Mouse (Mus musculus) neural tube, embryonic 15.5 days (tissue): ENCODE measurements around the gene Foxp2. TPM values are rescaled to one million over a fixed set of nuclear protein-coding genes. Genes with fewer than 3 reads are reported as not detected.

Source experiments
- ATAC-seq: fragments of 200-750 bp; cut with Nextera tagmentation; 2 replicates; pipeline ENCODE4 v1.8.0; 2017; ENCODE audit warnings: mild to moderate bottlenecking, moderate TSS enrichment, moderate library complexity; ENCODE audit not compliant: low FRiP score
- H3K27ac ChIP-seq: fragments of 300-500 bp; sonication (generic); replicated peaks from 2 replicates; pipeline ENCODE4 v1.5.1; 2015; ENCODE audit warnings: mild to moderate bottlenecking, inconsistent platforms
- H3K27me3 ChIP-seq: fragments of 300-500 bp; sonication (generic); replicated peaks from 2 replicates; pipeline ENCODE4 v1.6.1; 2015; ENCODE audit warnings: inconsistent platforms
- H3K36me3 ChIP-seq: fragments of 300-500 bp; sonication (generic); 2 replicates; pipeline ENCODE4 v1.6.1; 2015; ENCODE audit warnings: inconsistent platforms
- H3K4me1 ChIP-seq: fragments of 300-500 bp; sonication (generic); 2 replicates; pipeline ENCODE4 v1.6.1; 2015; ENCODE audit warnings: inconsistent platforms
- H3K4me2 ChIP-seq: fragments of 300-500 bp; sonication (generic); 2 replicates; pipeline ENCODE4 v1.6.1; 2015; ENCODE audit warnings: inconsistent platforms, mild to moderate bottlenecking, moderate library complexity
- H3K4me3 ChIP-seq: fragments of 300-500 bp; sonication (generic); replicated peaks from 2 replicates; pipeline ENCODE4 v1.5.1; 2015; ENCODE audit warnings: mild to moderate bottlenecking, inconsistent platforms
- H3K9ac ChIP-seq: fragments of 300-500 bp; sonication (generic); replicated peaks from 2 replicates; pipeline ENCODE4 v1.6.1; 2015; ENCODE audit warnings: mild to moderate bottlenecking, inconsistent platforms
- H3K9me3 ChIP-seq: fragments of 300-500 bp; sonication (generic); replicated peaks from 2 replicates; pipeline ENCODE4 v1.6.1; 2016; ENCODE audit warnings: inconsistent platforms
- WGBS: fragments of 180-500 bp; shearing (Covaris S2); methylation state at CpG from one replicate; pipeline ENCODE4 v1.1.7; 2015; ENCODE audit warnings: mixed read lengths; 5-methylcytosine and 5-hydroxymethylcytosine counted together
- polyA plus RNA-seq: library from polyadenylated mRNA; unstranded; fragments of >200 nt; fragmentation: Nextera tagmentation; extraction: Ambion mirVana; gene quantifications from 2 replicates; pipeline ENCODE4 v1.2.1, GENCODE M21; 2015

Gene Foxp2
- polyA plus RNA-seq, 1 experiment from 2014 or later: 14.9 TPM

DNA sequence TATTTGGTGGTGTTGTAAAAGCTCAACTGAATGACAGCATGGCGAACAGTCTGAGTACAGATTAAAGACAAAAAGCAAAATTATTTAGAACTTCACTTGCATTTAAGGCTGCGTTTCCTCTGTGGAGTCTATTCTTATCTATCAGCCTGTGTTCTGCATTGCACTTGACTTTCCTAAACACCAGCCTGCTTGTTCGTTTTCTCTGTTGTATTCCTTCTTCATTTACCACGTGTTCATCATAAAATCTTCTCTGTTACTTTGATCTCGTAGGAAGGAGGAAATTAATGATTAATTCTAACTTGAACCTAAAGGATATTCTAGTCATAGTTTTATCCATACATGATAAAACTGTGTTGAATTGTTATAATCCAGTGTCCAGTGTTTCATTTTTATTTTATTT, 392.9 kb downstream of the Foxp2 start:
- Histone ChIP-seq H3K27me3 (no peaks in the 10 kb centered on the region), H3K4me1 (no peaks in the 10 kb centered on the region), H3K27ac (no peak overlapping the region), H3K4me3 (no peak overlapping the region), H3K4me2 (no peak overlapping the region), H3K9me3 (no peaks in the 10 kb centered on the region), H3K36me3 (no peaks in the 10 kb centered on the region), H3K9ac (no peak overlapping the region)
- ATAC-seq: no peak
- WGBS: 78% methylated on average over 5 of the region's 5 CpGs

DNA sequence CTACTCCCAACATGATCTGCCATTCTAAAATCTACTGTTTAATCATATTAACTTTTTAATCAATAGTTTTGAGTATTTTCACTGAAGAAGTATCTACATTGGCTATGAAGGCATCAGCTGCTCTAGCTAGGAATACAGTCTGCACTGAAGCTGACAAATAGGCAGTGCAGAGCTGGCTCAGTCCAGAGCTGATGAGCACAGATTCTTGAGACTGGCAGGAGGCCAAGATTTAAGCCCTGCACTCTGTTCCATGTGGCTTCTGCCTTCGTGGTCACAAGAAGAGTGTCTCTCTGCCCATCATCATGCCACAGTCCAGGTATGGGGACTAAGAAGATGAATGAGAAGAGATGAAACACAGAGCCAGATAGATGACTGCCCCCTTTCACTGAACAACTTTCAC, 398.1 kb downstream of the Foxp2 start:
- H3K27me3 ChIP-seq: no peaks in the 10 kb centered on the region
- H3K9me3 ChIP-seq: no peaks in the 10 kb centered on the region
- ATAC-seq: 0 out of 2 replicates have a peak, but pooled peaks have one; percentile 35

DNA sequence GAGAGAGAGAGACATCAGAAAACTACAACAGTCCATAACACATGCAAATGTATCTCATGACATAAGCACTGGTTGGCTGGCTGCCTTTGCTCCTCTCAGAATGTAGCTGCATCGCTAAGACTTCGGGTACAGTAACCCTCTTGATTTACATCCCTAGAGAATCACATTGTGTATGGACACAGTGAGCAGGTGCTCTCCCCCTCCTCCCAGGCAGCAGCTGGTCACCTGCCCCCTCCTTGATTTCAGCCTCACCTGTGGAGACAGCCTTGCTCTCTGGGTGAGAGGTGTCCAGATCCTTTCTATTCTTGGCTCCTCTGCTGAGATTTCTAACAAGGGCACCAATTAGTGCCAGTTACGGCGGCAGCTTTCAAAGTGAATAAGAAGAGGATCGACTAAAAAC, 409.5 kb downstream of the Foxp2 start:
- Histone ChIP-seq H3K27ac (no peak overlapping the region), H3K36me3 (no peaks in the 10 kb centered on the region), H3K9me3 (no peaks in the 10 kb centered on the region), H3K4me2 (no peak overlapping the region), H3K27me3 (no peaks in the 10 kb centered on the region), H3K9ac (no peak overlapping the region), H3K4me1 (peaks cover 3% of the 10 kb centered on the region; the same call in 1 of the 2 replicates), H3K4me3 (no peak overlapping the region)
- WGBS: 31% methylated on average over 5 of the region's 5 CpGs
- ATAC-seq: no peak

More for the DNA sequence above, 398.1 kb downstream of the Foxp2 start:
- Histone ChIP-seq H3K4me2 (no peak overlapping the region), H3K27ac (no peak overlapping the region), H3K4me1 (no peaks in the 10 kb centered on the region), H3K36me3 (no peaks in the 10 kb centered on the region), H3K4me3 (no peak overlapping the region), H3K9ac (no peak overlapping the region)
- 16% methylated on average over 1 of the region's 1 CpGs for WGBS

DNA sequence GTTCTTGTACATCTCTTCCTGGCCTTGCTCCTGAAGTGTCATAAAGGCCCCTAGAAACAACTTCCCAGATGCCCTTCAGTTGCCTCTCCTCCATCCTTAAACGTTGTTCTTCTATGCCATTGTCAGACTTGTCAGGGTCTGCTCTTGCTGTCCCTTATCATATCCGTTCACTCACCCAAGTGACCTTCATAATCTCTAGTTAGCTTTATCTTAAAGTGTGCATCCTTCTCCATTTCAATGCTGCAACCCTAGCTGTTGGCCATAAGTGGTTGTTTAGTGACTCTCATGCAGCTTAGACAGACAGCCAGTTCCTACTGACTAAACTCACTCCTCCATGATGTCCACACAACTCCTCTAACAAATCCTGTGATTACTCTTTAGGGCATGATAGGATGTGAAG, 415.8 kb downstream of the Foxp2 start:
- no peak overlapping the region for H3K4me3 ChIP-seq
- H3K4me2 ChIP-seq: no peak overlapping the region
- no peaks in the 10 kb centered on the region for H3K4me1 ChIP-seq
- H3K9me3 ChIP-seq: no peaks in the 10 kb centered on the region
- no peaks in the 10 kb centered on the region for H3K27me3 ChIP-seq
- 87% methylated on average over 2 of the region's 2 CpGs for WGBS
- H3K9ac ChIP-seq: no peak overlapping the region
- no peak overlapping the region for H3K27ac ChIP-seq
- no peaks in the 10 kb centered on the region for H3K36me3 ChIP-seq
- ATAC-seq: no peak

DNA sequence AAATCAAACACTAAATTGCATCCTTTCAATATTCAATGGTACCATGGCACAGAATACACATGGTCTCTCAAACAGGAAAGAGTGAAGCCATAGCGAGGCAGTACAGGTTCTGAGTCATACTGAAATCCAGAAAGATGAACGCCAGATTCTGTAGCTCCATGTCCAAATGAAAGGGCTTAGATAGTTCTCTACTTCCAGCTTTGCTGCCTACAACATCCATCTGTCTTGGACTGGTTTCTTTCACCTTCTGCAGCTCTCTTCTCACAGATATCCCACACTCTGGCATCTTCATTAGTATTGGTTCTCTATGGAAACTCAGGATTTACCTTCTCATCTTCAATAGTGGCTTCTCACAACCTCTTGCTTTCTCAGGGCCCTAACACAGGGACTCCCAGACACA, 417.2 kb downstream of the Foxp2 start:
- H3K4me2 ChIP-seq: no peak overlapping the region

DNA sequence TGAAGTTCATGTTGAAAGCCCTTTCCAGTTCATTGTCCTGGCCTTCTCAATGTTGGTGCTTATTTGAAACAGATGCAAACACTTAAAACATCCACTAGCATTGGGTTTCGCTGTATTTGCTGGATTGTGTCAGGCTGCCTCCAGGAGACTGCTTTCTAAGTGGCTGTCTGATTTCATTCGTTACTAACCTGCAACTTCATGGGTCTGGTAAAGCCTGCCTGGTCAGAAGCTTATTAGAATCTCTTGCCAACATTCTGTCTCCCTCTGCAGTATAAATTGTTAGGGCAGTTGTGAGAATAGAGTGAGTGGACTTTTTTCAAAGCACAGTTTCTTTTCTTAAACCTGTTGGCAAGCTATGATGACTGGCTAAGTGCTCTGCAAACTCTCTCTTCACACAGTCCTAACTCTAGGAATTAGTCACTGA, 420.4 kb downstream of the Foxp2 start:
- Histone ChIP-seq H3K27ac (no peak overlapping the region), H3K27me3 (no peaks in the 10 kb centered on the region), H3K4me1 (no peaks in the 10 kb centered on the region), H3K9ac (no peak overlapping the region), H3K9me3 (no peaks in the 10 kb centered on the region), H3K4me3 (no peak overlapping the region), H3K36me3 (no peaks in the 10 kb centered on the region), H3K4me2 (no peak overlapping the region)
- ATAC-seq: no peak
- WGBS: 72% methylated on average over 2 of the region's 2 CpGs

More for the DNA sequence above, 417.2 kb downstream of the Foxp2 start:
- ATAC-seq: no peak
- Histone ChIP-seq H3K27me3 (no peaks in the 10 kb centered on the region), H3K36me3 (no peaks in the 10 kb centered on the region), H3K9me3 (no peaks in the 10 kb centered on the region), H3K4me3 (no peak overlapping the region), H3K9ac (no peak overlapping the region), H3K4me1 (no peaks in the 10 kb centered on the region), H3K27ac (no peak overlapping the region)
- 95% methylated on average over 2 of the region's 2 CpGs for WGBS

DNA sequence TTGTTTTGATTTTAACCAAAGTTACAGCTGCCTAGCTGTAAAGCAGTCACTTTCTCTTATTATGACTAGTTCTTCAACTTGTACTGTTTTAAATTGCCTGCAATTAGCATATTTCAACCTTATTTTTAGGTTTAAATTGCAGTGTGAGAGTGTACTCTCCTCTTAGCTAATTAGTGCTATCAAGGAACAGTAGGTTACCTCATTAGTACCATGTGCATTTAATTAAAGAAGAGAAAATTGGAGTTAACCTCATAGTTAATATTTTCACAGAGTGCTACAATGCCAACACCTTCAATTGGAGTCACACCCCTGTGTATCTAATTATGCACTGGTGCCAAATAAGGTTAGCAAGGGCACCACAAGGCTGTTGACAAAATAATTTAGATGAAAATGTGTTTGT, 421.9 kb downstream of the Foxp2 start:
- no peak overlapping the region for H3K27ac ChIP-seq
- ATAC-seq: no peak
- H3K27me3 ChIP-seq: no peaks in the 10 kb centered on the region
- H3K9me3 ChIP-seq: no peaks in the 10 kb centered on the region
- no peak overlapping the region for H3K4me2 ChIP-seq
- H3K36me3 ChIP-seq: no peaks in the 10 kb centered on the region
- H3K9ac ChIP-seq: no peak overlapping the region
- no peak overlapping the region for H3K4me3 ChIP-seq
- H3K4me1 ChIP-seq: no peaks in the 10 kb centered on the region

DNA sequence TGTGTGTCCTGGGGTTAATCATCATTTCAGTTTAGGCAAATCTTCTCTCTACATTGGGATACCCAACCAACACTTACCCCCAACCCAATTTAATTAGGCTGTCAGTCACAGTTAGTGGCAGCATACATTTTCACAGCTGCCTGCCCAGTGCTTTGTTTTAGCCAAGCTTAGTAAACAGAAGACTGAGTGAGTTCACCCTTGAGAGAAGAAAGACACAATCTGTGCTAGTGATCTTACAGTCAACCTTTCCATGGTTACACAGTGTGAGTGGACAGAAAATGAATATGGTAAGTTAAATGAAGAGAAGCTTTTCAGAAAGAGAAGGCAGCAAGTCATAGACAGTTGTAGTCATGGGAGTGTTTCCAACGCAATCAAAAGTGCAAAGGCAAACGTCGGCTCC, 446.6 kb downstream of the Foxp2 start:
- H3K9me3 ChIP-seq: no peaks in the 10 kb centered on the region
- H3K4me2 ChIP-seq: no peak overlapping the region
- no peak overlapping the region for H3K27ac ChIP-seq
- no peaks in the 10 kb centered on the region for H3K4me1 ChIP-seq
- H3K4me3 ChIP-seq: no peak overlapping the region
- WGBS: 81% methylated on average over 3 of the region's 3 CpGs
- no peaks in the 10 kb centered on the region for H3K27me3 ChIP-seq
- no peaks in the 10 kb centered on the region for H3K36me3 ChIP-seq
- no peak overlapping the region for H3K9ac ChIP-seq
- ATAC-seq: no peak

DNA sequence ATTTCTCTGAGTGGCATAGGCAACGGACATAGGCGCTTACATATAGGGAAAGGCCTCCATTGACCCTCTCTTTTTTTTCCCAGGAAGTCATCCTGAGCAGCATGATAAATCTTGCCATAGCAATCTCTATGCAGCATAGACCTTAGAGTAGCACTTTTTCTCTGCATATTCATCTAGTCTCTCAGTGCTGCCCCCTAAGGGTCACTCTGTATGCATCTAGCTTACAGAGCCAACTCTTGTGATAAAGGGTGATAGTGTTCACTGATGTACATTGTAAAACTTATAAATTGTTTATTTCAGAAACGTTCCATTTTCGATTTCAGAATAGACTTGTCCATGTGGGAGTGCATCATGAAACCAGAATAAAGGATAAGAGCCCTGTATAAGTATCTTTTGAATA, 454.7 kb downstream of the Foxp2 start:
- Histone ChIP-seq H3K9ac (no peak overlapping the region), H3K27ac (no peak overlapping the region), H3K9me3 (no peaks in the 10 kb centered on the region), H3K27me3 (no peaks in the 10 kb centered on the region), H3K4me3 (no peak overlapping the region), H3K36me3 (no peaks in the 10 kb centered on the region), H3K4me1 (no peaks in the 10 kb centered on the region), H3K4me2 (no peak overlapping the region)
- ATAC-seq: no peak
- WGBS: 84% methylated on average over 4 of the region's 4 CpGs

DNA sequence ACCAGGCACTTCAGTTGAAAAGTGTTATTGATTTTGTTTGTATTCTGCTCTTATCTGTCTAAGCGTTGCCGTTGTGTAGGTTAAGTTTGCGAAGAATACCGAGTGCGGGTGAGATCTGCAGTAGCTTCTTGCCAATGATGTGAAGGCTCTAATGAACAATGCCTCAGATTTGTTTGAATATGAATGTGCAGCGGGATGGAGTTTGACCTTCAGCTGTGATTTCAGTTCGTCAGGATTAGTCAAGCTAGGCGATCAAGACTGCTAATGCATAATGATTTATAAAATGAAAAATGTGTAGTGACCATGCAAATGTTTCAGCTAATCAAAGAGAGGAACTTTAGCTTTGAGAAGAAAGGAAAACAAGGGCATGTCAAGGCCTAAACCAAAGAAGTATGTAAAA, 469.1 kb downstream of the Foxp2 start:
- no peak for ATAC-seq
- H3K36me3 ChIP-seq: no peaks in the 10 kb centered on the region
- 52% methylated on average over 8 of the region's 8 CpGs for WGBS
- H3K27ac ChIP-seq: no peak overlapping the region
- H3K27me3 ChIP-seq: no peaks in the 10 kb centered on the region
- H3K4me2 ChIP-seq: no peak overlapping the region
- H3K4me3 ChIP-seq: no peak overlapping the region
- H3K9me3 ChIP-seq: no peaks in the 10 kb centered on the region
- H3K4me1 ChIP-seq: no peaks in the 10 kb centered on the region
- no peak overlapping the region for H3K9ac ChIP-seq

DNA sequence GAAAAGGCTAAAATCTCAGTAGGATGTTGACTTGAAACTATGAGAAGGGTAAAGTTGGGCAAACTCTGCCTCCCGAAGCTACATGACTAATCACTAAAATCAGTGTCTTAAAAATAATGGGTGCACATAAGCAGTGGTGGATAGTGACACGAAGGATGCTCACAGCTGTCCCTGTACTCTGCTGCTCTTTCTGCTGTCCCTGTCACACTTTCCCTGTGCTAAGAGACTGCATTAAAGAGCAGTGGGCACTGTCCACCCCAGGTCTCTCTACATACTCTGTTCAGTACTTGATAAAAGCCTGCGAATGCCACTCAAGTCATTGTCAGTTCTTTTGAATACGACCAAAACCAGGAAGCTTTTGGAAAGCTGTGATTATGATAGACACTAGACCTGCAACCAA, 469.7 kb downstream of the Foxp2 start:
- H3K4me2 ChIP-seq: no peak overlapping the region
- ATAC-seq: no peak
- H3K36me3 ChIP-seq: no peaks in the 10 kb centered on the region
- H3K4me3 ChIP-seq: no peak overlapping the region
- H3K27ac ChIP-seq: no peak overlapping the region
- 86% methylated on average over 4 of the region's 4 CpGs for WGBS
- H3K27me3 ChIP-seq: no peaks in the 10 kb centered on the region
- H3K9ac ChIP-seq: no peak overlapping the region
- no peaks in the 10 kb centered on the region for H3K9me3 ChIP-seq
- no peaks in the 10 kb centered on the region for H3K4me1 ChIP-seq

DNA sequence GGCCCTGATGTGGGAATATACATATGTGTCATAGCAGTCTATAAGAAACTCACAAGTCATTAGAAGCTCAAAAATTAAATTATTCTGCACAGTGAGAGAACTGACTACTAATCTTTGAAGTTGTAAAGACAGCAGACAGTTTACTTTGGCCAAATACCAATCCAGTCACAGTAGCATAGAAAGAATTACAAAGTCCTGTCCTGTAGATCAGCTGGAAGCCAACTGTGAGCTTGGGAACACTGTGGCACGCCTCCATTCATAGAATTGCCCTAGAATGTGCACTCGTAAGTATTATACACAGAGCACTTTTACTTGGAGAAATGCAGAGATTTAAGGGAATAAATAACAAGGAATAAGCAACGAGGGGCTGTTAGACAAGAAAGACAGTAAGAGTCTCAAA, 472.5 kb downstream of the Foxp2 start:
- ATAC-seq: no peak
- Histone ChIP-seq H3K9me3 (no peaks in the 10 kb centered on the region), H3K36me3 (no peaks in the 10 kb centered on the region), H3K27ac (no peak overlapping the region), H3K4me2 (no peak overlapping the region), H3K27me3 (no peaks in the 10 kb centered on the region), H3K4me1 (no peaks in the 10 kb centered on the region), H3K9ac (no peak overlapping the region), H3K4me3 (no peak overlapping the region)
- WGBS: 43% methylated on average over 3 of the region's 3 CpGs

DNA sequence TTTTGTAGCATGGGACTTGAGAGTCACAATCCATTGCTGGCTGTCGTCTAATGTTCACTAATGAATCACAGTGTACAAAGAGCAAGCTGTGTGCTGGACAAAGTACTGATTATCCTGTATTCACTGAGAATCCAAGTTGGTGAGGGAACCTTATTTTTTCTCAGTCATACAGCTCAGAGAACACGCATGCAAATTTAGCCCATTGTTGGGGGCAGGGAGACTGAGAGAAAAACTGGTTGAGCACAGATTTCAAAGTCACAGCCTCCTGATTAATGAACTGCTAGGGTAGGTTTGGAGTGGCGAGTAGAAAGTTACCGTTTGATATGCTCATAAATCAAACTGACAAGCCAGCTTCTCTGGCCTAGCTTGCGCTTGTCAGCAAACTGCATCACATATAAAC, 477.1 kb downstream of the Foxp2 start:
- WGBS: 17% methylated on average over 5 of the region's 5 CpGs
- no peaks in the 10 kb centered on the region for H3K27me3 ChIP-seq
- H3K9me3 ChIP-seq: no peaks in the 10 kb centered on the region
- H3K4me2 ChIP-seq: no peak overlapping the region
- ATAC-seq: no peak
- no peaks in the 10 kb centered on the region for H3K4me1 ChIP-seq
- no peak overlapping the region for H3K9ac ChIP-seq
- H3K36me3 ChIP-seq: no peaks in the 10 kb centered on the region
- H3K4me3 ChIP-seq: no peak overlapping the region
- no peak overlapping the region for H3K27ac ChIP-seq
